Mouse (Mus musculus) liver, embryonic 14.5 days (tissue): ENCODE results near the gene Mynn. TPM values are rescaled to one million over a fixed set of nuclear protein-coding genes. Genes with fewer than 3 reads are reported as not detected.

Experiments
- ATAC-seq: fragments of 200-750 bp; cut with Nextera tagmentation; 2 replicates; pipeline ENCODE4 v1.8.0; 2017; ENCODE audit warnings: moderate number of reproducible peaks, mild to moderate bottlenecking, moderate library complexity; ENCODE audit not compliant: insufficient read depth
- DNase-seq, 3 experiments: peaks; one replicate each; pipeline ENCODE4 v3.0.0-alpha.2; 2012 to 2013; ENCODE audit warnings: low read depth in 3 of 3, low spot score in 3 of 3
- H3K27ac ChIP-seq: fragments of 300-500 bp; sonication (generic); 2 replicates; pipeline ENCODE4 v1.5.1; 2014; ENCODE audit warnings: moderate library complexity, mild to moderate bottlenecking, control low read depth, inconsistent platforms
- H3K27me3 ChIP-seq: fragments of 300-500 bp; sonication (generic); 2 replicates; pipeline ENCODE4 v1.6.1; 2014; ENCODE audit warnings: mild to moderate bottlenecking, low read length, moderate library complexity; ENCODE audit not compliant: control insufficient read depth, insufficient read depth
- H3K36me3 ChIP-seq: fragments of 300-500 bp; sonication (generic); replicated peaks from 2 replicates; pipeline ENCODE4 v1.6.1; 2014; ENCODE audit warnings: low read depth; ENCODE audit not compliant: control insufficient read depth, insufficient read depth
- H3K4me1 ChIP-seq, 2 experiments: fragments of 200-500 bp in 1 of 2; fragments of 300-500 bp in 1 of 2; sonication (generic) in 1 of 2; replicated peaks; 2 replicates each; pipeline ENCODE4 v1.6.1; 2012 to 2014; ENCODE audit warnings: antibody characterized with exemption in 1 of 2, inconsistent platforms in 1 of 2, low read length in 1 of 2; ENCODE audit not compliant: control insufficient read depth in 2 of 2, insufficient read depth in 2 of 2
- H3K4me2 ChIP-seq: fragments of 300-500 bp; sonication (generic); 2 replicates; pipeline ENCODE4 v1.6.1; 2014; ENCODE audit warnings: low read depth, mild to moderate bottlenecking, control low read depth, moderate library complexity
- H3K4me3 ChIP-seq, 2 experiments: fragments of 200-500 bp in 1 of 2; fragments of 300-500 bp in 1 of 2; sonication (generic) in 1 of 2; 2 replicates each; pipeline ENCODE4 v1.5.1; 2012 to 2014; ENCODE audit warnings: low read depth in 2 of 2, low read length in 2 of 2, mild to moderate bottlenecking in 2 of 2, control low read depth in 1 of 2, inconsistent platforms in 1 of 2, moderate library complexity in 1 of 2; ENCODE audit not compliant: insufficient read depth in 1 of 2
- H3K9ac ChIP-seq: fragments of 300-500 bp; sonication (generic); replicated peaks from 2 replicates; pipeline ENCODE4 v1.6.1; 2014; ENCODE audit warnings: mild to moderate bottlenecking, control low read depth, moderate library complexity
- H3K9me3 ChIP-seq: fragments of 300-500 bp; sonication (generic); 2 replicates; pipeline ENCODE4 v1.6.1; 2016; ENCODE audit warnings: low read length, mixed read lengths; ENCODE audit not compliant: control insufficient read depth
- CTCF ChIP-seq: IDR thresholded peaks from 2 replicates; pipeline ENCODE4 v1.5.1; 2016; ENCODE audit warnings: antibody characterized with exemption, low read depth, control low read depth
- EP300 ChIP-seq: IDR thresholded peaks from 2 replicates; pipeline ENCODE4 v1.6.1; 2016; ENCODE audit warnings: antibody characterized with exemption, low read depth
- WGBS: fragments of 180-500 bp; shearing (Covaris S2); extraction: QIAGEN DNeasy Blood & Tissue Kit; methylation state at CpG from one replicate; pipeline ENCODE4 v1.1.7; 2014; ENCODE audit not compliant: insufficient replicate concordance; 5-methylcytosine and 5-hydroxymethylcytosine counted together
- polyA plus RNA-seq, 2 experiments: library from polyadenylated mRNA; depleted of rRNA in 1 of 2; stranded (reverse) in 1 of 2; unstranded in 1 of 2; fragments of >200 nt; fragmentation: Nextera tagmentation in 1 of 2; extraction: Ambion mirVana in 1 of 2; gene quantifications; 2 replicates each; pipeline versions ENCODE4 v1.2.1 to v1.2.3; 2012 to 2014

Mynn gene
- polyA plus RNA-seq, 2 experiments, result 5.8 to 10.7 TPM

DNA sequence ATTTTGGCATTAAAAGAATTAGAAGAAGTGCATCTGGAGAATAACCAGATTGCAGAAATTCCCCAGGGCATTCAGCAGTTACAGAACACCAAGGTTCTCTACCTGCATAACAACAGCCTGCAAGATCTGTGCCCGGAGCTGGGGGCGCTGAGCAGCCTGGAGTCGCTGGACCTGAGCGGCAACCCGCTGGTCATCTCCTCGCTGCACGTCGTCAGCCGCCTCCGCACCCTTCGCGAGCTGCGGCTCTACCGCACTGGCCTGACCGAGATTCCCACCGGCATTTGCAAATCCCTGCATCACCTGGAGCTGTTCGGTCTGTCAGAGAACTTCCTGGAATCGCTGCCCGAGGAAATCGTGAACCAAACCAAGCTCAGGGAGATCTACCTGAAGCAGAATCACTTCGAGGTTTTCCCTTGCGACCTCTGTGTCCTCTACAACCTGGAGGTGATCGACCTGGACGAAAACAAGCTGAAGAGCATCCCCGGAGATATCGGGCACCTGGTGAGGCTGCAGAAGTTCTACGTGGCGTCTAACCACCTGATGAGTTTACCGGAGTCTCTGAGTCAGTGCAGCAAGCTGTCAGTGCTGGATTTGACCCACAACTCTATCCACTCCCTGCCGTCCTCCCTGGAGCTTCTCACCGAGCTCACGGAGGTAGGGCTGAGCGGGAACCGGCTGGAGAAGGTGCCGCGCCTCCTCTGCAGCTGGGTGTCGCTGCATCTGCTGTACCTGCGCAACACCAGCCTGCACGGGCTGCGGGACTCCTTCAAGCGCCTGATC, 48.4 kb downstream of the Mynn start:
- 1% methylated on average over 41 of the region's 41 CpGs for WGBS
- H3K4me1 ChIP-seq, result no peaks in the 10 kb centered on the region
- H3K9me3 ChIP-seq, result no peaks in the 10 kb centered on the region
- H3K9ac ChIP-seq, result no peak overlapping the region
- no peak overlapping the region for H3K27ac ChIP-seq
- ATAC-seq (no peak), DNase-seq (no peak)
- H3K4me2 ChIP-seq, result peak overlapping the region; percentile 47
- H3K4me3 ChIP-seq, result peak overlapping the region in 1 of 2 experiments; percentile 0; a peak in 1 of 4 replicates
- H3K36me3 ChIP-seq, result no peaks in the 10 kb centered on the region
- peaks cover 33% of the 10 kb centered on the region for H3K27me3 ChIP-seq
- TF ChIP-seq CTCF (peak; percentile 42; the same call in 1 of the 2 replicates), EP300 (no peak)

DNA sequence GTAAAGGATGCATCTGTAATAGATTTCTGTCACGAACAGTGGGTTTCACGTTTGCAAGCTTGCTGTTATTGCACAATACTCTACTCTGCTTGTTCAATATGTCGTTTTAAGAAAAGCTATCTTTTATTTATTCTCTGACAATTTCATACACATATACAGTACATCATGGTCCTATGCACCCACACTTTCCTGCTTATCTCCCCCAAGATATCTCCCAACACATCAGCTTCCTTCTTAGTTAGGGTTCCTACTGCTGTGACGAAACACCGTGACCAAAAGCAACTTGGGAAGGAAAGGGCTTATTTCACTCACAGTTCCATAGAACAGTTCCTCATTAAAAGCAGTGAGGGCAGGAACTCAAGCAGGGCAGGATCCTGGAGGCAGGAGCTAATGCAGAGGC, 54.1 kb downstream of the Mynn start:
- H3K9me3 ChIP-seq, result no peaks in the 10 kb centered on the region

DNA sequence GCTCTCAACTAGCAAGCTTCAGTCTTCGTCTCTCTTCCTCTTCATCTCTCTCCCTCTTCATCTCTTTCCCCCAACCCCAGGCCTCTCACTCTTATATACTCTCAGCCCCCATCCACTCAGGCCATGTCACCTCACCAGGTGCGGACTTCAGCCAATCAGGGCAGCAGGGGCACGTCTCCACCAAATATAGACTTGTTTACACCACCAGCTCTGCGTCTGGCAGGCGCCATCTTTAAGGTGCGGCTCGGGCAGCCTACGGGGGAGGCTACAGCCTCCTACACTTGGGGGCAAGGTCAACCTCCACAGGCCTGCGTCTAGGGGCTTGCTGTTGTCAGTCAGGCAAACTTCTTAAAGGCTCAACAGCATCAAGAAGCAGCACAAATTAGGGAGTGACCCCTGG, 56.6 kb downstream of the Mynn start:
- ATAC-seq, result no peak
- H3K27me3 ChIP-seq, result no peaks in the 10 kb centered on the region
- H3K4me1 ChIP-seq, result no peaks in the 10 kb centered on the region
- no peaks in the 10 kb centered on the region for H3K9me3 ChIP-seq
- DNase-seq, result no peak
- no peak overlapping the region for H3K9ac ChIP-seq
- H3K36me3 ChIP-seq, result no peaks in the 10 kb centered on the region
- 64% methylated on average over 9 of the region's 9 CpGs for WGBS
- no peak overlapping the region for H3K4me3 ChIP-seq
- H3K4me2 ChIP-seq, result no peak overlapping the region
- TF ChIP-seq EP300, result no peak
- no peak for TF ChIP-seq CTCF
- no peak overlapping the region for H3K27ac ChIP-seq

More for the DNA sequence above, 54.1 kb downstream of the Mynn start:
- H3K4me2 ChIP-seq, result no peak overlapping the region
- H3K27ac ChIP-seq, result no peak overlapping the region
- 47% methylated on average over 5 of the region's 5 CpGs for WGBS
- no peak for ATAC-seq
- H3K9ac ChIP-seq, result no peak overlapping the region
- TF ChIP-seq EP300 (no peak), CTCF (no peak)
- no peaks in the 10 kb centered on the region for H3K4me1 ChIP-seq
- no peak for DNase-seq
- H3K4me3 ChIP-seq, result no peak overlapping the region
- H3K36me3 ChIP-seq, result no peaks in the 10 kb centered on the region
- peaks cover 8% of the 10 kb centered on the region for H3K27me3 ChIP-seq

Other genes with a start within 250 kb of the Mynn start
- gene Mecom, start 54.1 kb upstream of the Mynn start, polyA plus RNA-seq (2012; rRNA removed), result 0.56 and 0.75 TPM in 2 replicates
- 0.66 and 0.67 TPM in 2 replicates for gene Mecom, start 54.1 kb upstream of the Mynn start, polyA plus RNA-seq (2014; fragmentation: Nextera tagmentation; extraction: Ambion mirVana)
- not detected in 2 replicates for gene Actrt3, start 2.1 kb upstream of the Mynn start, polyA plus RNA-seq (2012; rRNA removed)
- gene Actrt3, start 2.1 kb upstream of the Mynn start, polyA plus RNA-seq (2014; fragmentation: Nextera tagmentation; extraction: Ambion mirVana), result not detected in 2 replicates
- not detected in 2 replicates for gene Lrriq4, start 42.4 kb downstream of the Mynn start, polyA plus RNA-seq (2012; rRNA removed)
- not detected in 2 replicates for gene Lrriq4, start 42.4 kb downstream of the Mynn start, polyA plus RNA-seq (2014; fragmentation: Nextera tagmentation; extraction: Ambion mirVana)
- 0.02 TPM in 1 of 2 replicates, not detected in the other for gene Lrrc34, start 45.8 kb downstream of the Mynn start, polyA plus RNA-seq (2012; rRNA removed)
- gene Lrrc34, start 45.8 kb downstream of the Mynn start, polyA plus RNA-seq (2014; fragmentation: Nextera tagmentation; extraction: Ambion mirVana), result 0.09 TPM in 1 of 2 replicates, not detected in the other
- 0.02 TPM in 1 of 2 replicates, not detected in the other for gene Lrrc31, start 97.8 kb downstream of the Mynn start, polyA plus RNA-seq (2012; rRNA removed)
- gene Lrrc31, start 97.8 kb downstream of the Mynn start, polyA plus RNA-seq (2014; fragmentation: Nextera tagmentation; extraction: Ambion mirVana), result not detected in 2 replicates
- gene Samd7, start 144.2 kb downstream of the Mynn start, polyA plus RNA-seq (2012; rRNA removed), result 0.02 and 0.07 TPM in 2 replicates
- 0.04 TPM in 1 of 2 replicates, not detected in the other for gene Samd7, start 144.2 kb downstream of the Mynn start, polyA plus RNA-seq (2014; fragmentation: Nextera tagmentation; extraction: Ambion mirVana)
- gene Sec62, start 190.8 kb downstream of the Mynn start, polyA plus RNA-seq (2012; rRNA removed), result 16.3 and 24.4 TPM in 2 replicates
- gene Sec62, start 190.8 kb downstream of the Mynn start, polyA plus RNA-seq (2014; fragmentation: Nextera tagmentation; extraction: Ambion mirVana), result 57.7 and 57.8 TPM in 2 replicates